Mouse (Mus musculus): ENCODE results near the gene Frem2.

Gene Frem2

DNA sequence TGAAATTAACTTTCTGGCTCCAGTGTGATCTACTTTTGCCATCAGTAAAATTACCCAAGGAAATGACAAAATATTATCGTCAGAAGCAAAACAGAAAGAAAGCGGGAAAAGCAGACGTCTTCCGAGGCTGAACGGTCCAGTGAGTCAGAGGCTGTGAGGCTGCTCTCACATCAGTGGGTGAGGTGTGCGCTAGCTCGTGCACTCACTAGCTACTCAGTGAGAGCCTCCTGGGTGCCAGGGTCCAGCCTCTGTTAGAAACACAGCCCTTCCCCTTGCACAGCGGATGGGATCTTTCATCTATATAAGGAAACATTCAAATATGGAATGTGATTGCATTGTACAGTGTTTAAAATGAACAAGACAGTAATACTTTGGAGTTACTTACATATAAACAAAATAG is 36.8 kb downstream of the Frem2 start:
- CTCF ChIA-PET = no interaction called here

DNA sequence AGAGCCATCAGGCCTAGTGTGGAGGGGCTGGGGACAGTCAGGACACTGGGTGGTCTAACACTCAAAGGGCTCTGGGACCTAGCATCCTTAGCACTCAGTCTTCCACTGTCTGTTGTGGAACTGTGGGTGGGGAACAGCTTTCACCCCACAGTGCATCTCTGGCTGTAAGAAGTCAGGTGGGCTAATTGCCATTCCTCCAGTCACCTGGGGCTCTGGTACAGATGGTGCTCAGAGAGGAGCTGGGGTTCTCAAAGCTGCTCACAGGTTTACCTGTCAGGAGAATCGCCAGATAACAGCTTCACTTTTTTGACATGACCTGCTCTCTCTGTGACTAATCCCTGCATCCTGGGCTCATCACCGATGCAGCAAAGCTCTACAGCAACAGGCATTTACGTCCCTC is 46.0 kb downstream of the Frem2 start:
- CTCF ChIA-PET = no interaction called here

DNA sequence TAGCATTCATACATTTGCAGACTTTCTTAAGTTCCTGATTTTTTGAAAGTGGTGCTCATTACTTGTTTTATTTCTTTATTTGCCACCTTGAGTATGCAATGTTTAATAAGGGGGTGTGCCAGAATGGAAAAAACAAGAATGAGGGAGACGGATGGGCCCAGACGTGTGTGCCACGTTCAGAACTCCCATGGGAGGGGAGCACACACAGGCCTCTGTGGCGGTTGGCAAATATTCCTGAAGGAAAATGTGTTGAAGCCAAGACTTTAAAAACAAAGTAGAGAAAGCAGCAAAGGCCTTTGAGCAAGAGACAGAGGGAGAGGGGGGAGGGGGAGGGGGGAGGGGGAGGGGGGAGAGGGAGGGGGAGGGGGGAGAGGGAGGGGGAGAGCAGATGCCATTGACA is 47.3 kb downstream of the Frem2 start:
- CTCF ChIA-PET = no interaction called here

DNA sequence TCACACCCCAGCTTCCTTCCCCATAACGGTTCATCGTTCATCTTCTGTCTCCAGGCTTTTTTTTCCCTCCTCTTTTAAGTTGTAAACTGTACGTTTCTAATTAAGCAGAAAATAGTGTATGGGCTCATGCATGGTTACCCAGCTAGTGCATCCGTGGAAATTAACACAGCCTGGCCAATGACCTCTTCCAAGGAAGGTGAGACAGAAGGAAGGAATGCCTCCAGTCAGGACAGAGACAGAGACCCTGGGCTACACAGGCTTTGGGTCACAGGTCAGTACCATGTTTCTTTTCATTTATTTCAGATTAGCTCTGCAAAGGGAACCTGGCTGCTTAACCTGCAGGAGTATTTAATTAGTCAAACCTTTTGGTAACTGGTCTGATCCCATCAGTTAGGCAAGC is 57.0 kb downstream of the Frem2 start:
- CTCF ChIA-PET = no interaction called here

DNA sequence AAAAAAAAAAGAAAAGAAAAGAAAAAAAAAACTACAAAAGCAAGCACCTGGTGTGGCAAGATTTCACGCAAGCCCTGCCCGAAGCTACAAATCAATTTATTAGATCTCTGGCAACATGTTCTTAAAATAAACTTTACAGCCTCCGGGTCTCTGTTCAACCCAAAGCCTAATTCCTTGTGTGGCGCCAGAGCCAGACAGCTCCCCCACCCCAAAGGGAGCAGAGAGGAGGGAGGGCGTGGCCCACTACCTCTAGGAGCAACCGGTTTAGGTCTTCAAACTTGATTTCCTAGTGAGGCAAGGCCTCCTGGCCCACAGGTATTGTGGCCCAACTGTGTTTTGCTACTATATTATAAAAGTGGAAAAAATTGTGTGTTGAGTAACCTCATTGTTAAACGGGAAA is 57.8 kb downstream of the Frem2 start:
- CTCF ChIA-PET = no interaction called here

DNA sequence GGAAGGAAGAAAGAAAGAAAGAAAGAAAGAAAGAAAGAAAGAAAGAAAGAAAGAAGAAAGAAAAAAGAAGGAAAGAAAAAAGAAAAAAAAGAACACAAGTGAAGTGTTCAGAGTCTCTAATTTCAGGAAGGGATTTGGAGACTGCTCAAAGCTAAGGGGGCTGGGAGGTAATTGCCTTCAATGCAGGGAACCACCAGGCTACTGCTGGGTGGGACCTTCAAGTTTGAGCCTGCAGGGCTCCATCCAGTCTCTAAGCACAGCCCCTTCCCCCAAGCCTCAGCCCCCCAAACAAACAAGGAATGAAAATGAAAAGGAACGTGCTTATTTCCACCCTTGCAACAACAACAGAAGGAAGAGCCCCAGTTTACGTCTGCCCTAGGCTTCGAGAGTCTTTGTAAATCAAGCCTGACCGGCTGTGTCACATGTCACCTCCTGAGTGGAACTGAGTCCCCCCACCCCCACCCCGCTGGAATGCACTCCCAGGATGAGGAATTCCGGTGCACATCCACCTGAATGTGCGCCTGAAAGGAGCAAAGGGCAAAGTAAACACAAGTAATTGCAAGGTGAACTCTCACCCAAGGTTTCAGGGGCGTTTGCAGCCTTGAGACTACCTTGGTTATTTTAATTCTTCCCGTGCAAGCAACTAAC is 58.9 kb downstream of the Frem2 start:
- CTCF ChIA-PET = no interaction called here

DNA sequence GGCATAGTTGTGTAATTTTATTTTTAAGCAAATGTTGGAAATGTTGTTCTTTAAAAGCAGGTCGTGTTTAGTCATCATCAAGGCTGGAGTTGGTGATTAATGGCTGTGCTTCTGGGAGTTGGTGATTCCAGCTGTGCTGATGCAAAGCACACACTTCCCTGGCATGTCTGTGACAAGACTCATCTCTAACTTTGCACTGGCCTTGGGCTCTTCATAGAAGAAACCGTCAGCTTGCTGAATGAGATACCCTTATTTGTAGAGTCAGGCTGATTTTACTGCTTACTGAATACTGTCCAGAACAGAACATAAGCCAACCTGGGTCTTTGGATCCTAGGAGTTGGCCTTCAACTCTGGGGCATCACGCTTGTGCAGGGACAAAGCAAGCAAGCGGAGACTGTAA is 62.7 kb downstream of the Frem2 start:
- CTCF ChIA-PET = no interaction called here

DNA sequence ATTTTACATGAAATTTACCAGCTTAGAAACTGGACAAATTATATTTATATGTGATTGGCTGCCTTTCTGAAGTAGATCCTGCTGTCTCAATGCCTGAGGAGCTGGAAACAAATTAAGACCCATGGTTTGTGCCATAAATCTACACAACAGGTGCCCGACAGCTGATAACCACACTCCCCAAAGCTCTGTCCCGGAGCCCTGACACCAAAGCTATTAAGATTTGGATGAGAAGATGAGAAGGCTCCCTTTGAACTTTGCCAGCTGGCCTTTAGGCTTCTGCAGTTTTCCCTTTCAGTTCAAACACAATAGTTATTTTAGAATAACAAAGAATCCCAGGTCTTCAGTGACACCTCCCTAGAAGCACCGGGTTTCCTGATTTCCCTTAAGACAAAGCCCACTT is 63.4 kb downstream of the Frem2 start:
- CTCF ChIA-PET = no interaction called here

DNA sequence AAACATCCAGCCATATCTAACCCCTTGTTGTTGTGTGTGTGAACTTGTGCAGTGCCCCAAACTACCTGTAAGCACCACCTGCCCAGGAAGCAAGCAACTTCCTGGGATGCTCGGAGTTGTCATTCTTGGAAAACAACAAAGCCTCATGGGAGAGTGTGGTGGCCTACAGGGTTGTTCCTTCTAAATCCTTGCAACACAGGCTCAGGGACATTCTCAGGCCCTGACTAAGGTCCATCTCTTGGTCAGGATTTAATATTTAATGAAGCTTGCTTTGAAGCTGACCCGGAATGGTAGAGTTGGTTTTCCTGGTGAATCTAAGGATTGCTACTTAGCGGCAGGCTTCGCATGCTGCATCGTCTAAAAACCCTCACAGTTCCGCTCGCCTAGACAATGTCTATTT is 65.1 kb downstream of the Frem2 start:
- CTCF ChIA-PET = no interaction called here

DNA sequence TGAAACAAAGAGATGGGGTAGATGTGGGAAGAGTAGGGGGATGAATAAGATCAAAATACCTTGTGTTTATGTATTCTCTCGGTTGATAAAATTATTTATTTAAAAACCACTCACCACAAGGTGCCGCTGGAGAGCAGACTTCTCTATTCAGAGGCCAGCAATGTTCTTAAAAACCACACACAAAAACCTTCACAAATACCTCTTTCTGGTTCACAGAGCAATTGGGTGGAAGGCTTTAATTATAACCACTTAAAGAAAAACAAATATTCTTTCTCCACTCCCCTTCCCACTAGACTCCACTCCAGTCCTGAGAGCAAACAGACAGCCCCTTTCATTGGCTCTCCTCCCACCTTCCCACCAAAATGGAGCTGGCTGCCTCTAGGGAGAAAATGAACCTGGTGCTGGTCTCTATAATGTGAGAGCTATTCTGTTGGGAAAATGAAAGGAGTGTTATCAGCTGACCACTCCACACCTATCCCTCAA is 67.0 kb downstream of the Frem2 start:
- CTCF ChIA-PET = interaction anchor here (0.7 kb wide), 1 partner anchor 11 kb away, joined by 3 read pairs; no protein-coding TSS in a partner anchor

DNA sequence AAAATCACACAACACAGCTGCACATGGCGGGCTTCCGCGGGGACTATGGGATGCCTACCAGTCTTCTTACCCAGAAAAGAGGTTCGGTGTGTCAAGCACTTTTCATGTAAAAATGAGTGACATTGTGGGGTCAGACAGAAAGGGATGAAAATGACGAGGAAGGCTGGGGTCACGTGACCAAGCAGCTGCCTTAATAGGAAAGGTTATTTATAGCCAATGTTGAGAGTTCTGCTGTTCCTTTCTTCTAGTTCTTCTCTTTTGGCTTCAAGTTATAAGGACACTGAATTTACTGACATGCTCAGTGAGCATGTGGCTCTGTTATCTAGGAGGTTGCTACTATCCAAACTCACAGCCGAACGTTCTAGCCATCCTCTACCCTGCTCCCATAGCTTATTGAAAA is 73.9 kb downstream of the Frem2 start:
- CTCF ChIA-PET = no interaction called here

DNA sequence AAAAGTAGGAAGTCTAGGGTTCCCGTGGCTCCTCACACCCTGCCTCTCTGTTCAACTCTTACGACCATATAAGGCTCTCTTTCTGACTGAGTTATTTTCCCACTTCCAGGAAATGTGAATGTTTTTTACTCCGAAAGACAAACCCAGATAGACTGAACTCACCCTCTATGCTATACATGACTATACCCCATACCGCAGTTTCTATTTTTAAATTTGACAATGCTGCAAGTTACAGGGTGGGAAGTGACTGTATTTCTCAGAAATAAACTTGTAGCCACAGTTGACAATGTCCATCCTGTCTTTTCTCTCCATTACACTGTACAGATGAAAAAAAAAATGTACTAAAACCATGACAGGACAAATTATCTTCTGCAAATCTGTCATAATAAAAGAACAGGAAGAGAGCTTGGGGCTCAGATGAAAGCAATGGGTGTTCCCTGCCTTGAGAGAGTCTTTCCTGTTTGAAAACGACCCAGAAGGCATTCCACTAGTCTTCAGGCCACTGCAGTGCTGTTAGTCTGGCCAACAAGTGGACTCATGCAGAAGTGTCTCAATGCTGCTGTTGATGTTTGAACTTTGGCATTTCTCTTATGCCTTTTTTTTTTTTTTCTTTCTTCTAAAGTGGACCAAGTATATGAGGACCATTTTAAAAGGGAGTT is 76.4 kb downstream of the Frem2 start:
- CTCF ChIA-PET = no interaction called here

DNA sequence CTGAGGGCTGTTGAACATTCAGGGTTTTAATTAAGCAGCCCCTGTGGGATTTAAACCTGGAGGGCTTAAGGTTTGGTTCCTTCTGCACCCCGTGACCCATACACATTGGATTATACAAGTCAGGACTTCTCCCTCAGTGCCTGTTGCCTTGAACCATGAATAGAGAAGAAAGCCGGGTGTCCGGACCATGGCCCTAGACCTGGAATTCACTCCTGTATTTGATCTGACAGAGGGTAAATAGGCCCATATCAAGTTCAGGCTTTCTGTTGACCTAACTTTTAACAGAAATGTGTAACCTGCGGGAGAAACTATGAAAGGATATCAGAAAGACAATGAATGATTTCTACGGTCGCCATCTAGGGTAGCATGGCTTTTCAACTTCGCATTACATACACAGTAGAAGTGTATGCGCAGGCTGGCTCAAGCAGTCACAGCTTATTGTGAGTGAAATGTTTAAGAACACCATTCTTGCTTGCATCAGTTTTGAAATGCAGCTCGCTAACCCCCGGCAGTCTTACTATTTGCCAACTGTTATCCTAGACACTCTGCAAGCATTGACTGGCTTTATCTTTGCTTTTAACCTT is 77.9 kb downstream of the Frem2 start:
- CTCF ChIA-PET = interaction anchor here (0.6 kb wide), 1 partner anchor 10 kb away, joined by 3 read pairs; no protein-coding TSS in a partner anchor

DNA sequence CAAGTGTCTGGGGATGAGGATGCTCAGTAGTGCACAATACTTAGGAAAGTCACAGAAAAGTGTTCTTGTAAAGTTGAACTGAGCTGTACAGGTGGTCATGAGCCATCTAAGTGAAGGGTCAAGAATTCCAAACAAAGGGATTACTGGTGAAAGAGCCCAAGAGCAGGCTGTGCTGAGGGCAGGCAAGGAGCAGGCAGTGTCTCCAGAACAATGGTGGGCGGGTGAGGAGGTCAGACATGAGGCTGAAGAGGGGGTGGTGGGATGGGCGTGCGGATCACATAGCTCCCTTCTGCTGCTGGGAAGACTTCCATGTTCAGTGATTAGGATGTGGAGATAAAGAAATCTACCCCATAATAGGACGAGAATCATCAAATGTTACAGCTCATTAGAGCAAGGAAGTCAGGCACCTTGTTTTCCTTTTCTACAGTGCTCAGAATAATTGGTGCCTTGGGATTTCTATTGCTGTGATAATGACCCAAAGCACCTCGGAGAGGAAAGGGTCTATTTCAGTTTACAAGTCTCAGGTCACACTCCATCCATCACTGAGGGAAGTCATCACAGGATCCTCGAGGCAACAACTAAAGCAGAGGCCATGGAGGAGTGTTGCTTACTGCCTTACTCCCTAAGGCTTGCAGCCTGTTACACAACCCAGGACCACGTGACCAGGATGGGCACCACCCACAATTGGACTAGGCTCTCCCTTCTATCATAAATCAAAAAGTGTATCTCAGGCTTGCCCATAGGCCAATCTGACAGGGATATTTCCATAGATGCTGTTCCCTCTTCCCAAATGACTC is 80.6 kb downstream of the Frem2 start:
- CTCF ChIA-PET = no interaction called here

DNA sequence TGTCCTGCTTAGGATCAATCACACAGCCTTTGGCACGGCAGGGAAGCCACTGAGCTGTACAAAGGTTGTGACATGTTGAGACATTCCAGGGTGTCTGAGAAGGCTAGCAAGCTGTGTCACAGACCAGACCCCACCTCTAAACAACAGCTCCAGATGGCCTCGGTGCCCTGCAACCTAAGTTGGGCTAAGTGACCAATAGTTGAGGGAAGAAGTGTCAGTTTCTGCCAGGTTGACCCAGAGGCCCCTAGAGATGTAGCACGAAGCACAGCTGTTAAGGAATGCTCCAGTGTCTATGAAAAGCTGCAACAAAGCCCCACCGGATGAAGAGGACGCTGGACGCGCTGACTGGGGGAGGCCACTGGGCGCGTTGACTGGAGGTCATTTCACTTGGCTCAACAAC is 83.0 kb downstream of the Frem2 start:
- CTCF ChIA-PET = no interaction called here

DNA sequence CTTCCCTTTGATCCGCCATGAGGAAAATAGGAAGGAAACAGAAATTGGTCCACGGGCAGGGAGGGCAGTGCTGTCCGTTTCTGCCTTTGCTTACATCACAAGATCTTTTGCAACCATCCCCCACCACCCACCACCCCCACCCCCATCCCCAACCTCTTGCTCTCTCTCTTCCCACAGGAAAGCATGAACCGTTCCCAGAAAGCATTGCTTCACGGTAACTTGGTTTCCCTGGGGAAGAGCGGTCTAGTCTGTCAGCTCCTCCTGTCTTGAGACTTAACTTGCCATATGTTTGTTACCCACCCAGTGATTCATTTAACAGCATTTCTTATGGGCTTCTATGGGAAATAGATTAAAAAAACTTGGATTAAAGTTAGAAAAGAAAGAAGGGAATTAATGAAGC is 85.5 kb downstream of the Frem2 start:
- CTCF ChIA-PET = no interaction called here

DNA sequence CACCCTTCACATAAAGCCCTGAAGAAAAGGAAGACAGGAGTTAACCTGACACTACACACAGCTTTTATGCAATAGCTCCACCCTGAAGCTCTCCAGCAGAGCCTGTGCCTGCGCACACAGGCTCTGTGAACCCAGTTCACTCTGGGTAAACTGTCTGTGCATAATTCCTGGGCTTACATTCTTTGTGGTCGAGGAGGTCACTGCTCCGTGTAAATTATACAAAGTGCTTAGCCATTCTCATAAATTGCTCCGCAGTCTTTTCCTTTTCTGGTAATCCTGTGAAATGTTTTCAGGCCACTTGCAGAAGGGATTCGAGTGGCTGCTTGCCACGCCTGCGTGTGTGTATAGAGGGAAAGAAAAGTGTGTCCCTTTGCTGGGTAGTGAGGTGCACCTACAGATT is 92.6 kb downstream of the Frem2 start:
- CTCF ChIA-PET = no interaction called here

DNA sequence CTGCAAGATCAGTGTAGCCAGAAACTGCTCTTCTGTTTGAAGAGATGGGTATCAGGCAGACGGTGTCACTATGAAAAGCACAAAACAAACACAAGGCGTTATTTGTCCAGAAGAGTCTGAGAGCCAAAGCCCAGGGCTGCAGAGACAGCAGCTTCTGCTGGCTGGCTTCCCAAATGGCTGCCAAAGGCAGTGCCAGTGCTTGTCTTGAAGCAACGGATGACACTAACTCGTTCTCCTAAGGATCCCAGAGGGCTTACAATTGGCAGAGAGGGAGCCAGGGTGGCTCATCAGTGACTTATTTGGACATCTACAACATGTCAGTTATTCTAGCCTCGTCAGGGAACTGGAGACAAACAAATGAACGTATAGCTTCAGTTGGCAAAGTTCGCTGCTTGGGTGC is 93.4 kb downstream of the Frem2 start:
- CTCF ChIA-PET = no interaction called here

DNA sequence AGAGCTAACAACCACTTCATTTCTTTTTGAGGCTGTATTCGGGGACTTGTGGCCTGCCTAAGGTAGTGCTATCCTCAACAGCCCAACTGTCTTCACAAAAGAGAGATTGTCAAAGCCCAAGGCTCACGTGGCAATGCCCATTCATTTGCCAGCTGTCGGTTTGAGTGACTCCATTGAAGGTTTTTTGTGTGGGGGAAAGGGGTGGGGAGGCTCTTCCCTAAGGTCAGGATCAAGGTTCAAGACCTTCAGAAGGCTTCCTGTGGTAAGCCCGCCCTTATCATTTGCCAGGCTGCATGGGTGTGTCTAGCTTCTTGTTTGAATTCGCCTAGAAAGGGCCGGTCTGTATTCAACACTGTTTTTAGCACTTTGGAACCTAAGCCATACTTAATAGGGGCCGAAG is 95.3 kb downstream of the Frem2 start:
- CTCF ChIA-PET = no interaction called here

DNA sequence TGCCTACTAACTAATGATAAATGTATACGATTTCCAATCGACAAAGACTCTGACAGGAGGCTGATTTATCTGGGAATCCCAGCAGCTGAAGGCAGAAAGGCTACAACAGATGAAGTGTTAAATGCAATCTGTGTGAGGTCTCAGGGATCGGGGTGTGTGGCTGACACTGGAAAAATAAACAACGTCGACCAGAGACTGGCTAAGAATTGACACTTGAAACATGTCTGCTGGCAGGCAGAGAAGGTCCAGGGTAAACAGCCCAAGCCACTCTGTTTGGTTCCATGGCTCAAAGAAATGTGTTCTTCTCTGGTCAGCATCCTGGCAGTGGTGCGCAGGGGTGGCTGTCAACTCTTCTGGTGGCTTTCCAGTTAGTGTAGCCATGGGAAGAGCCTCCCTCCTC is 98.1 kb downstream of the Frem2 start:
- CTCF ChIA-PET = no interaction called here

DNA sequence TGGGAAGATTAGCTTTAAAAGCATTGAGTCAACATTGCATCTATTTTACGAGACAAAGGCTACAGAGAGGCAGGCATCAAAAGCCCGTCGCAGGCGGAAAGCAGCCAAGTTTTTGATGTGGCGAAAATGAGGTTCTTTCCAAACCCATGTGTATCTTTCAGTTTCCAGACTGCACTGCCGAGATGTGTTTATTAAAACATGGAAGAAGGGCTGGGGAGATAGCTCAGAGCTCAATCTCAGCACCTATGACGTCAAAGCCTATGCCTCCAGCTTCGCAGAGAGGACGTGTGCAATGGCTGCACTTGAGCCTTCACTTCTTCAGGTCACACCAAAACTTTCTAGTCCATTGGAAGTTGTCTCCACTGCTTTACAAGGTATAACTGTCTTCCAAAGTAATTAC is 98.9 kb downstream of the Frem2 start:
- CTCF ChIA-PET = no interaction called here

DNA sequence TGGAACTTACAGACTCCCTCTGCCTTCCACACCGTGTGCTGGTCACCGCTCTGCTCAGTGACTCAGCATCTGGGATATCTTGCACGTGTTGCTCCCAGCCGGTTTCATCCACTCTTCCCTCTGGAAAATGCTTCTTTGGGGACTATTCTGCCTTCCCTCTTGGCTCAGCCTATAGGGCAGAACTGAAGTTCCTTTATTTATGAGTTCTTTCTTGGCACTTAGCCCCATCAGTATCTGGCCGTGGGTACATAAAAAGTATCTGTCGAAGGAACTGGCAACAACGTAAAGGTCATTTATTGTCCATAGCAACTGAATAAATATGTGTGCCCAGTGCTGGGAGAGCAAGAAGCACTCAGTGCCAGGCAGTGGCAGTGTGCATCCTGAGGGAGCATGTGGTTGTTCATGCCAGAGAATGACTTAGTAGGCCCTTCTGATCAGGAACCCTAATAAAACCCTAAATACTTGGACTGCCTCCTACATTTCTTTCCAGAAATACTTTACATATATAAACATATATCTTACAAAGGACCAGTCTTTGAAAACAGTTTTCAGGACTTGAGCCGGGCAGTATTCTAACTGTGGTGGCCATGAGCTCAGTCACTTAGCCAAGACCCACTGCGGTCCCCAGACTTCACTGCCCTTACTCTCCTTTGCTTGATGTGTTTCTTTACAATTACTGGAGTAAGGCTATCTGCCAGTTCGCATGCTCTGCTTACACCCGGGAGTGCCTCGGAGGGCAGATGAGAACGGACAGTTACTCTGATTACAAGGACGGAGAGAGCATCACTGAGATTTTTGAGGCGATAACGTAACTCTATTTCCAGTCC is 99.6 kb downstream of the Frem2 start:
- CTCF ChIA-PET = no interaction called here

Measured in spleen, embryonic (tissue).